Mouse (Mus musculus): ENCODE measurements at regions not wholly inside any gene's neighbourhood (a gene's known extent, or its start where the extent isn't known, plus 50 kb on each side); places are given as distances from the start of the nearest gene placed in this dataset.

- ATAC-seq (no peak), DNase-seq (ENCODE audit: low spot score) (peak; percentile 29)
- H3K27ac ChIP-seq: no peak overlapping the region
- H3K9me3 ChIP-seq (ENCODE audit: low read length): no peaks in the 10 kb centered on the region
- H3K27me3 ChIP-seq (ENCODE audit: insufficient read depth, low read length): no peaks in the 10 kb centered on the region
- WGBS: 42% methylated on average over 4 of the region's 4 CpGs
- H3K4me3 ChIP-seq (ENCODE audit: low read length): no peak overlapping the region
- no peak for TF ChIP-seq CTCF (IDR thresholded peaks at IDR 0.05; ENCODE audit: low read depth)
- no peak overlapping the region for H3K4me2 ChIP-seq (ENCODE audit: low read depth, low read length)
- no peaks in the 10 kb centered on the region for H3K36me3 ChIP-seq (ENCODE audit: insufficient read depth, low read length)
- H3K4me1 ChIP-seq (ENCODE audit: insufficient read depth, low read length): no peaks in the 10 kb centered on the region
- H3K9ac ChIP-seq (replicated peaks; ENCODE audit: low read length): no peak overlapping the region
Observed at GRCm38 (mm10) chr6:27211953-27212352, 923.0 kb downstream of the Grm8 start.

- no peaks in the 10 kb centered on the region for H3K4me1 ChIP-seq (ENCODE audit: insufficient read depth, low read length)
- no peak for TF ChIP-seq CTCF (IDR thresholded peaks at IDR 0.05; ENCODE audit: low read depth)
- H3K9me3 ChIP-seq (ENCODE audit: low read length): no peaks in the 10 kb centered on the region
- no peak overlapping the region for H3K27ac ChIP-seq
- H3K4me3 ChIP-seq (ENCODE audit: low read length): no peak overlapping the region
- H3K9ac ChIP-seq (replicated peaks; ENCODE audit: low read length): no peak overlapping the region
- no peak overlapping the region for H3K4me2 ChIP-seq (ENCODE audit: low read depth, low read length)
- no peaks in the 10 kb centered on the region for H3K27me3 ChIP-seq (ENCODE audit: insufficient read depth, low read length)
- ATAC-seq: no peak
- peak; percentile 28 for DNase-seq (ENCODE audit: low spot score)
- 62% methylated on average over 2 of the region's 2 CpGs for WGBS
- H3K36me3 ChIP-seq (ENCODE audit: insufficient read depth, low read length): no peaks in the 10 kb centered on the region
Observed at GRCm38 (mm10) chr6:27161643-27162042, 973.3 kb downstream of the Grm8 start.
